Mouse (Mus musculus) adrenal gland, adult 18-20 months (tissue): ENCODE measurements at regions not wholly inside any gene's neighbourhood (a gene's known extent, or its start where the extent isn't known, plus 50 kb on each side); places are given as distances from the start of the nearest gene placed in this dataset.

ENCODE experiments used
- DNase-seq, 2 experiments: peaks; one replicate each; pipeline ENCODE4 v3.0.0; 2021 to 2022; ENCODE audit warnings: low spot score in 2 of 2

DNA sequence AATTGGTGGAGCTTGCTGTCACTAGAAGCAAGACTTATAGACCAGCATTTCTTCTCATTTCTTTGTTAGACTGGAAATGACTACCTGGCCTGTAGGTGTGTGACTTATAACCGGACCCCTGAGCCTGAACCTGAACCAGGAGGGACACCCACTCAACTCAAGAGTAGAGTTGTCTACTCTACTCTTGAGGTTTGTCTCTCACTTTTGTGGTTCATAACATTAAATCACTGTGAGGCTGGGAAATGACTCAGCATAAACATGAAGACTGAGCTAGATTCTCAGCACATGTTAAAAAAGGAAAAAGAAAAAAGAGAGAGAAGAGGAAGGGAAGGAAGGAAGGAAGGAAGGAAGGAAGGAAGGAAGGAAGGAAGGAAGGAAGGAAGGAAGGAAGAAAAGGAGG, 92.8 kb upstream of the Far2 start:
- DNase-seq = no peak

GRCm38 (mm10) chr6:147954967-147955830, 91.9 kb upstream of the Far2 start:
- DNase-seq = no peak

DNA sequence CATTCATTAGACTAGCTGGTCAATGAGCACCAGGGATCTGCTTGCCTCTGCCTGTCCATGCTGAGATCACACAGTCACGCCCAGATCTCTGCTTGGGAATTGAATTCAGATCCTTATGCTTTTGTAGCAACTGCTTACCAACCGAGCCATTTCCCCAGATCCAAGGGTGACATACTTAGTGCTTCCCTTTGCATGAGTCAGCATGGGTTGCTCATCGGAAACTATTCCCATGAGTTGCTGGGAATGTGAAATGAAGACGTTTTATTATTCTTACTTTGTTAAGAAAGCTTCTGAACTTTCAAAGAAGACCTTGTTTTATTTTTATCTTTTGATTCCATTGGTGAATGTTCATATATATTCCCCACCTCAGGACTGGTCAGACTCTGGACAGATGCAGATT, 82.3 kb upstream of the Far2 start:
- no peak for DNase-seq

GRCm38 (mm10) chr6:147970162-147970608, 76.9 kb upstream of the Far2 start:
- no peak for DNase-seq

- DNase-seq = no peak
These were observed 74.5 kb upstream of the Far2 start for GRCm38 (mm10) chr6:147972552-147972951.

DNA sequence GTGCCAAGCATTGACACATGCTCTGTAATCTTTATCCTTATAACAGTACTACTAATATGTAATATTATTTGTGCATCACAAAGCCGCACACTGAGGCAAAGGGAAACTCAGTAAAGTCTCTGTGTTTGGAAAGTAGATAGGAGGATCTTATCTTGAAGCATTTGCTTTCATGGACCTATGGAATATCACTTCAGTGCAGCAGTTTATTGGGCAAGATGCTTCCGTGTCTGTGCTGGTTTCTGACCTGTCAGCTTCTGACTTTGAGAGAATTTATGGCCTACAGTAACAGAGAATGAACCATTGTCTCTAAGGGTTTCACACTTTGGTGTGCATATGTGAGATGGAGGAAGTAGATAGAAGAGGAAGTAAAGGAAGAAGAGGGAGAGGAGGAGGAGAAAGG, 74.0 kb upstream of the Far2 start:
- DNase-seq = no peak

DNA sequence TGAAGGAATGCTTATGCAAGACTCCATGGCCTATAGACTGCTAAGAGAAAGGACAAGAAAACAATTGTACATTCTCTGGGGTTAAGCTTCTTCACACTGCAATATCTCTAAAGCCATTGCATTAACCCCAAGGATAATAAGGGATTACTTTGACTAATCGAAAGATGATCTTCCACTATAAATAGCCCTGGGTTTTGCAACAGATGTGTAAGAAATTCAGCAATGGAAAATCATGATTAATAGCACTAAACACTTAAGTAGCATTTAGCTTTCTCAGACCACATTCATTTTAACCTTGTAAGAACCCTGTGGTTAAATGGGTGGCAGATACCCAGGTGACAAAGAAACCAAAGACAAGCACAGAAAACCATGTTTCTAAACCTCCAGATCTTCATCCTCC, 71.1 kb upstream of the Far2 start:
- no peak for DNase-seq

DNA sequence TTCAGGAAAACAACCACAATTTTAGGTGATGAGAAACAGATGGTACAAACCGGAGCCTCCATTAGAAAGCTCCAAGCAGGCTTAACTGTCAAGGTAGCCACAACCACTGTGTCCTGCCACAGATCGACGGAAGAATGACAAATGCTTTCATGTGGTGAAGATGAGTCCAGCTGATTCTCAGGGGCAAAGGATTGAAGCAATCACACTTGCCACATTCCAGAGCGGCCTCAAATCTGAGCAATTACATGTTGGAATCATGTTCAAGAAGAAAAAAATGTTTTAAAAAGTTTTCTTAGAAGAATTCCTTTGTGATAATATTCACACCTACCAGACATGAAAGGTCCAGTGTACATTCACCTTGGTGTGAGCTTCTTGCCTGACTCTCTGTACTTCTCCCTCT, 57.7 kb upstream of the Far2 start:
- DNase-seq = no peak
